Mouse (Mus musculus) retina, adult 2 months (tissue): ENCODE measurements around the gene Rab25.

Source experiments
- DNase-seq: peaks from one replicate; pipeline ENCODE4 v3.0.0-alpha.2; 2012; ENCODE audit warnings: low read depth, low spot score

The Rab25 gene

GRCm38 (mm10) chr3:88503881-88504746 is 44.0 kb downstream of the Rab25 start:
- DNase-seq: no peak

GRCm38 (mm10) chr3:88503505-88503863 is 44.6 kb downstream of the Rab25 start:
- DNase-seq: no peak

GRCm38 (mm10) chr3:88502641-88503504 is 45.2 kb downstream of the Rab25 start:
- no peak for DNase-seq

GRCm38 (mm10) chr3:88502031-88502571 is 46.0 kb downstream of the Rab25 start:
- no peak for DNase-seq

GRCm38 (mm10) chr3:88501366-88502030 is 46.6 kb downstream of the Rab25 start:
- no peak for DNase-seq

- no peak for DNase-seq
Measured at GRCm38 (mm10) chr3:88500655-88501365, 47.3 kb downstream of the Rab25 start.

DNA sequence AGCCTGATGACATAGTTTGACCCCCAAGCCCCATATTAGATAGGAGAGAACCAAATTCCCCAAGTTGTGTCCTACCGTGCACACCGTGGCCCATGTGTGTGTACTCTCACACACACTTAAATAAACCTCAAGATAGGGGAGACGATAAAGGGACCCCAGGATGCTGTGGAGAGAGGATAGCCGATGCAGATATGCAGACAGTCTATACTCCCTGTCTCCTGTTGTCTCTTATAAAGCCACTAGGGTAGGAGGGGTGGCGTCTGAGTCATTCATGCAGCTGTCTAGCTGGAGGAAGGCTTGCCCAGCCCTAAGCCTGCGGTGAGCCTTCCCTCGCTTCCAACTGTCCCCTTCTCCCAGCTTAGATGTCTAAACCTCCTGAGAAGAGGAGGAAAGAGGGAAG is 48.0 kb downstream of the Rab25 start:
- no peak for DNase-seq

DNA sequence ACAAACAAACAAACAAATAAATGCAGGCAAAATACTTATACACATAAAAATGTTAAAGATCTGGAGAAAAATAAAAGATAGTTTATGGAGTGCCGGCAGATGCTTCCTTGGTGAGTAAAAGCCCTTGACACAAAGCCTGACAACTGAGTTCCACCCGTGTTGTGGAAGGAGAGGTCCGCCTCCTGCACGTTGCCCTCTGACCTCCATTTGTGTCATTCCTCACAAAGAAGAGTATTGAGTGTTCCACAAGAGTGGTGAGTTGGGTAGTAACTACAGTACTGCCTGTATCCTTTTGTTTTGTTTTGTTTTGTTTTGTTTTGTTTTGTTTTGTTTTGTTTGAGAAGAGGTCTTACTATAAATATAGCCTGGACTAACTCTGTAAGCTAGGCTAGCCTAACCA is 48.5 kb downstream of the Rab25 start:
- no peak for DNase-seq

GRCm38 (mm10) chr3:88495741-88496415 is 52.2 kb downstream of the Rab25 start:
- DNase-seq: no peak

DNA sequence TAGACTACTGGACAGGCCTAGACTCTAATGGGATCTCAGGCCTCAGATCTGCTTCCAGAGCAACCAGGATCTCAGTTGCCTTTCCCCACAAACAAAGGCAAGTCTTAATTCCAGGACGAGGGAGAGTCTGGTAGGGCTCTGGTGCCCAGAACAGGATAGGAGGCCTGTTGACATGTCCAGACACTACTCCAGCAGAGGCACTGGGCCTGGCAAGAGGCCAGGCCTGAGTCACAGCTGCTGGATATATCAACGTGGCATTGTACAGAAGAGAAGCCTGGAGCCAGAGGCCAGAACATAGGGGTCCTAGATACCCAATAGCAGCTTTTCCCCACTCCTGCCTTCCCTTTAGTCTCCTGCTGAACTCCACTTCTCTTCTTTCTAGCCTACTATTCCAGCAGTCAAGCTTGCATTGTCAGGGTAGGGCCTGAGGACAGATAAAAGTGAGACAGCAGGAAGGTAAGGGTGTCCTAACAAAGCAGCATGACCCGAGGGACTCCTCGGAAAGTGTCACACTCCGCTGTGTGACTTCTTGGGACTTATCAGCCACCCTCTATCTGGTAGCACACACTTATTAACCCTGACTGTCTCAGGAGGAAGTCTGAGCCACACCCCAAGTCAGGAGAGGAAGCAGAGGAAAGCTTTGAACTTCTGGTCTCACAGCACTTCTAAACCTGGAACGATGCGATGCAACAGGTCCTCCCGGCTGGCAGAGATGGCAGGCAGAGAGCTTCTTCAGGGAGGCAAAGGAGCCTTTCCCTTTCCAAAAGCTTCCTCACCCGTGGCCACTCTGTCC is 53.1 kb downstream of the Rab25 start:
- DNase-seq: no peak

GRCm38 (mm10) chr3:88493706-88494582 is 54.2 kb downstream of the Rab25 start:
- no peak for DNase-seq
